Mouse (Mus musculus) forebrain, embryonic 11.5 days (tissue): ENCODE measurements at regions not wholly inside any gene's neighbourhood (a gene's known extent, or its start where the extent isn't known, plus 50 kb on each side); places are given as distances from the start of the nearest gene placed in this dataset.

Experiments used
- ATAC-seq: fragments of 200-750 bp; cut with Nextera tagmentation; replicated peaks from 2 replicates; pipeline ENCODE4 v1.8.0; 2017; ENCODE audit warnings: moderate TSS enrichment; ENCODE audit not compliant: low FRiP score
- DNase-seq: peaks from one replicate; pipeline ENCODE4 v3.0.0-alpha.2; 2017; ENCODE audit warnings: low spot score
- H3K27ac ChIP-seq: fragments of 300-500 bp; sonication (generic); 2 replicates; pipeline ENCODE4 v1.5.1; 2014; ENCODE audit warnings: low read depth, low read length
- H3K27me3 ChIP-seq: fragments of 300-500 bp; sonication (generic); 2 replicates; pipeline ENCODE4 v1.6.1; 2014; ENCODE audit warnings: mild to moderate bottlenecking, low read length, mixed read lengths; ENCODE audit not compliant: control insufficient read depth, insufficient read depth
- H3K36me3 ChIP-seq: fragments of 300-500 bp; sonication (generic); 2 replicates; pipeline ENCODE4 v1.6.1; 2014; ENCODE audit warnings: mild to moderate bottlenecking, low read length, moderate library complexity, mixed read lengths; ENCODE audit not compliant: control insufficient read depth, insufficient read depth
- H3K4me1 ChIP-seq: fragments of 300-500 bp; sonication (generic); replicated peaks from 2 replicates; pipeline ENCODE4 v1.6.1; 2014; ENCODE audit warnings: low read length, mixed read lengths; ENCODE audit not compliant: control insufficient read depth, insufficient read depth
- H3K4me2 ChIP-seq: fragments of 300-500 bp; sonication (generic); 2 replicates; pipeline ENCODE4 v1.6.1; 2014; ENCODE audit warnings: low read depth, mild to moderate bottlenecking, low read length, moderate library complexity, mixed read lengths; ENCODE audit not compliant: severe bottlenecking
- H3K4me3 ChIP-seq: fragments of 300-500 bp; sonication (generic); 2 replicates; pipeline ENCODE4 v1.5.1; 2014; ENCODE audit warnings: low read depth, low read length
- H3K9ac ChIP-seq: fragments of 300-500 bp; sonication (generic); 2 replicates; pipeline ENCODE4 v1.6.1; 2014; ENCODE audit warnings: low read length
- H3K9me3 ChIP-seq: fragments of 300-500 bp; sonication (generic); 2 replicates; pipeline ENCODE4 v1.6.1; 2016; ENCODE audit warnings: low read length, mixed read lengths; ENCODE audit not compliant: control insufficient read depth
- WGBS: fragments of 180-500 bp; shearing (Covaris S2); extraction: QIAGEN DNeasy Blood & Tissue Kit; methylation state at CpG from one replicate; pipeline ENCODE4 v1.1.7; 2014; 5-methylcytosine and 5-hydroxymethylcytosine counted together

GRCm38 (mm10) chr5:10727056-10727455 lies 220.5 kb upstream of the Gm8871 start:
- H3K36me3 ChIP-seq: no peaks in the 10 kb centered on the region
- no peaks in the 10 kb centered on the region for H3K4me1 ChIP-seq
- H3K27ac ChIP-seq: no peak overlapping the region
- ATAC-seq (no peak), DNase-seq (no peak)
- H3K27me3 ChIP-seq: no peaks in the 10 kb centered on the region
- no peaks in the 10 kb centered on the region for H3K9me3 ChIP-seq
- H3K4me2 ChIP-seq: no peak overlapping the region
- H3K4me3 ChIP-seq: no peak overlapping the region
- no peak overlapping the region for H3K9ac ChIP-seq

GRCm38 (mm10) chr5:10749546-10749945 lies 198.1 kb upstream of the Gm8871 start:
- H3K4me2 ChIP-seq: no peak overlapping the region
- no peak overlapping the region for H3K9ac ChIP-seq
- DNase-seq (no peak), ATAC-seq (no peak)
- no peaks in the 10 kb centered on the region for H3K36me3 ChIP-seq
- no peak overlapping the region for H3K27ac ChIP-seq
- WGBS: 69% methylated on average over 1 of the region's 1 CpGs
- no peaks in the 10 kb centered on the region for H3K9me3 ChIP-seq
- H3K27me3 ChIP-seq: no peaks in the 10 kb centered on the region
- no peak overlapping the region for H3K4me3 ChIP-seq
- no peaks in the 10 kb centered on the region for H3K4me1 ChIP-seq

DNA sequence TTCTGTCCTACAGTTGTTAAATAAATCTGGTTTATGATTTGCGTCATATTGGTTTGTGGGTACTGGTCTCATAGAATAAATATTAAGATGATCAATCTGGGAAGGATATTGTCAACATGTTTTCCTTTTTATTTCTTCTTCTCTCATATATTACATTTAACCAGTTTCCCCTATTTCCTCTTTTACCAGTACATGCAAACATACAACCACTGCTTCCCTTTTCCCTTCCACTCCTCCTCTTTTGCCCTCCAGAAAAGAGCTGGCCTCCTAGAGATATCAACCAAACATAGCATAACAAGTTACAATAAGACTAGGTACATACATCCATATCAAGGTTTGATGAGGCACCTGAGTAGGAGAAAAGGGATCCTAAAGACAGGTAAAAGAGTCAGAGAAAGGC lies 180.1 kb upstream of the Gm8871 start:
- no peak for DNase-seq
- H3K36me3 ChIP-seq: no peaks in the 10 kb centered on the region
- H3K4me3 ChIP-seq: no peak overlapping the region
- H3K27me3 ChIP-seq: no peaks in the 10 kb centered on the region
- no peak overlapping the region for H3K9ac ChIP-seq
- H3K4me2 ChIP-seq: no peak overlapping the region
- 97% methylated on average over 1 of the region's 1 CpGs for WGBS
- no peak overlapping the region for H3K27ac ChIP-seq
- ATAC-seq: no peak
- no peaks in the 10 kb centered on the region for H3K9me3 ChIP-seq
- H3K4me1 ChIP-seq: no peaks in the 10 kb centered on the region
